Mouse (Mus musculus): Measurements from ENCODE around the gene Mlec. TPM values are rescaled to one million over a fixed set of nuclear protein-coding genes. Genes with fewer than 3 reads are reported as not detected.

Gene Mlec
- total and polyA plus RNA-seq, 3 experiments = 156 to 167 TPM; not detected in 1

DNA sequence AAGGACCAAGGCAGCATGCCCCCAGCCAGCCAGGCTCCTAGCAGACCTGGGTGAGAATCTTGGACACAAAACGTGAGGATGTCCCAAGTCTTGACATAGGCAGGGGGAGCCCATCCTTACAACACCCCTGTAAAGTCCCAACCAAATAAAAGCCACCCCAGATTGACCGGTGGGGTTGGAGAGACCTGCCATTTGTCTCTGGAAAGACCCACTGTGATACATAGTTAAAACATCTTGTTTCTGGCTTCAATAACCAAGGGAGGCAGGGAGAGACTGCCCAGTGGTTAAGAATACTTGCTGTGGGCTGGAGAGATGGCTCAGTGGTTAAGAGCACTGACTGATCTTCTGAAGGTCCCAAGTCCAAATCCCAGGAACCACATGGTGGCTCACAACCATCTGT, 55.7 kb downstream of the Mlec start:
- Histone ChIP-seq H3K4me1 (ENCODE audit: control insufficient read depth in 1 of 2, insufficient read depth in 2 of 2, low read length in 2 of 2) (no peaks in the 10 kb centered on the region), H3K79me2 (ENCODE audit: control insufficient read depth, insufficient read depth, low read length, poor library complexity) (no peaks in the 10 kb centered on the region), H3K4me3 (ENCODE audit: control insufficient read depth in 1 of 2, insufficient read depth in 1 of 2, low read depth in 2 of 2, low read length in 2 of 2) (no peak overlapping the region), H3K27ac (ENCODE audit: control insufficient read depth, low read depth, low read length) (no peak overlapping the region), H3K36me3 (ENCODE audit: control insufficient read depth in 1 of 2, insufficient read depth in 2 of 2, low read length in 2 of 2) (peaks cover 0 to 2% of the 10 kb centered on the region in 2 experiments; a peak in 2 of 4 replicates), H3K9me3 (replicated peaks; ENCODE audit: insufficient read depth, low read length) (no peaks in the 10 kb centered on the region), H3K9ac (ENCODE audit: control insufficient read depth, low read depth, low read length, poor library complexity, severe bottlenecking) (no peak overlapping the region), H3K27me3 (ENCODE audit: control insufficient read depth in 1 of 2, insufficient read depth in 2 of 2, low read length in 2 of 2) (no peaks in the 10 kb centered on the region)
- no peak for DNase-seq (ENCODE audit: low read depth, low spot score)
- TF ChIP-seq SMC3 (IDR thresholded peaks at IDR 0.05; ENCODE audit: low read depth, low read length) = peak; percentile 33; the same call in 1 of the 2 replicates
- no peak for TF ChIP-seq BHLHE40 (IDR thresholded peaks at IDR 0.05; ENCODE audit: borderline replicate concordance, low read depth, low read length)
- peak in 1 of 3 experiments; percentile 23; a peak in 1 of 6 replicates for TF ChIP-seq CTCF (IDR thresholded peaks at IDR 0.05 in 2 of 3, conservative IDR thresholded peaks at IDR 0.05 in 1 of 3; ENCODE audit: control insufficient read depth in 1 of 3, insufficient read depth in 1 of 3, low read depth in 2 of 3, low read length in 3 of 3, poor library complexity in 1 of 3, severe bottlenecking in 1 of 3)

DNA sequence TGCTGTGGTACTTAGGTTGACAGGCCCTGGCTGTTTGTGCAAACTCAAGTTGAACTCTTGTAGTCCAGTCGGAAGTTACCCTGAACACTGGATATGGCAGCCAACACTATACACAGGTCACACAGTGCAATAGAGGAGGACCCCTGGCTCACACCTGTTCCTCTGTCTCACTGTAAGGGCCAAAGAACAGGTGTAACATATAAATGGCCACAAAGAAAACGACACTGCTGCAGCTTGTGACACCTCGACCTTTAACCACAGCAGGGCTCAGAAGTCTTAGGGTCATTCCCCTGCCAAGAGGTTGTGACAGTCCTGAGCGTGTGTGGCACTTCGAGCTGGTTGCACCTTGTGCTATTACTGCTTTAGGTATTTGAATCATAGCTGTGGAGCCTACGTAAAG, 57.5 kb downstream of the Mlec start:
- Histone ChIP-seq H3K27me3 (ENCODE audit: control insufficient read depth in 1 of 2, insufficient read depth in 2 of 2, low read length in 2 of 2) (no peaks in the 10 kb centered on the region), H3K36me3 (ENCODE audit: control insufficient read depth in 1 of 2, insufficient read depth in 2 of 2, low read length in 2 of 2) (peaks cover 0 to 3% of the 10 kb centered on the region in 2 experiments; a peak in 2 of 4 replicates), H3K79me2 (ENCODE audit: control insufficient read depth, insufficient read depth, low read length, poor library complexity) (no peaks in the 10 kb centered on the region), H3K27ac (ENCODE audit: control insufficient read depth, low read depth, low read length) (no peak overlapping the region), H3K9ac (ENCODE audit: control insufficient read depth, low read depth, low read length, poor library complexity, severe bottlenecking) (no peak overlapping the region), H3K4me1 (ENCODE audit: control insufficient read depth in 1 of 2, insufficient read depth in 2 of 2, low read length in 2 of 2) (no peaks in the 10 kb centered on the region), H3K9me3 (replicated peaks; ENCODE audit: insufficient read depth, low read length) (no peaks in the 10 kb centered on the region), H3K4me3 (ENCODE audit: control insufficient read depth in 1 of 2, insufficient read depth in 1 of 2, low read depth in 2 of 2, low read length in 2 of 2) (no peak overlapping the region)
- TF ChIP-seq POLR2AphosphoS2 (IDR thresholded peaks at IDR 0.05; ENCODE audit: low read length) (no peak), HCFC1 (IDR thresholded peaks at IDR 0.05; ENCODE audit: low read depth, low read length) (no peak)
- DNase-seq (ENCODE audit: low read depth, low spot score) = no peak

- Histone ChIP-seq H3K36me3 (ENCODE audit: control insufficient read depth in 1 of 2, insufficient read depth in 2 of 2, low read length in 2 of 2) (peaks cover 0 to 6% of the 10 kb centered on the region in 2 experiments; a peak in 2 of 4 replicates), H3K4me3 (ENCODE audit: control insufficient read depth in 1 of 2, insufficient read depth in 1 of 2, low read depth in 2 of 2, low read length in 2 of 2) (no peak overlapping the region)
- TF ChIP-seq KAT2A (conservative IDR thresholded peaks at IDR 0.05; ENCODE audit: low read depth, low read length) = no peak
- TF ChIP-seq MYB (IDR thresholded peaks at IDR 0.05; ENCODE audit: low read depth, low read length) = no peak
- no peak for TF ChIP-seq ZKSCAN1 (IDR thresholded peaks at IDR 0.05; ENCODE audit: low read depth, low read length)
- no peak for TF ChIP-seq ETS1 (IDR thresholded peaks at IDR 0.05; ENCODE audit: low read depth, low read length)
- TF ChIP-seq MEF2A (IDR thresholded peaks at IDR 0.05; ENCODE audit: extremely low read depth, insufficient replicate concordance, low read depth, low read length, poor library complexity, severe bottlenecking) = no peak
- TF ChIP-seq RCOR1 (IDR thresholded peaks at IDR 0.05; ENCODE audit: low read depth, low read length) = no peak
- no peak for TF ChIP-seq MYC (IDR thresholded peaks at IDR 0.05; ENCODE audit: low read depth, low read length)
- no peak for TF ChIP-seq MXI1 (IDR thresholded peaks at IDR 0.05; ENCODE audit: low read depth, low read length)
Observed at GRCm38 (mm10) chr5:115099991-115100390, 58.0 kb downstream of the Mlec start.

More at GRCm38 (mm10) chr5:115099991-115100390, 58.0 kb downstream of the Mlec start:
- Histone ChIP-seq H3K27ac (ENCODE audit: control insufficient read depth, low read depth, low read length) (no peak overlapping the region), H3K9me3 (replicated peaks; ENCODE audit: insufficient read depth, low read length) (no peaks in the 10 kb centered on the region), H3K27me3 (ENCODE audit: control insufficient read depth in 1 of 2, insufficient read depth in 2 of 2, low read length in 2 of 2) (no peaks in the 10 kb centered on the region), H3K4me1 (ENCODE audit: control insufficient read depth in 1 of 2, insufficient read depth in 2 of 2, low read length in 2 of 2) (no peaks in the 10 kb centered on the region), H3K79me2 (ENCODE audit: control insufficient read depth, insufficient read depth, low read length, poor library complexity) (no peaks in the 10 kb centered on the region), H3K9ac (ENCODE audit: control insufficient read depth, low read depth, low read length, poor library complexity, severe bottlenecking) (no peak overlapping the region)
- DNase-seq (ENCODE audit: low read depth, low spot score) = no peak
